Mouse (Mus musculus) testis, adult 2 months (tissue): ENCODE data around the gene Jade1.

Experiments used
- CTCF ChIP-seq: fragments of 200-500 bp; IDR thresholded peaks from 2 replicates; pipeline ENCODE4 v1.5.1; 2012; ENCODE audit warnings: low read depth, mild to moderate bottlenecking, inconsistent platforms, low read length, moderate library complexity; ENCODE audit not compliant: control insufficient read depth, insufficient read depth, insufficient replicate concordance
- POLR2A ChIP-seq: fragments of 200-500 bp; IDR thresholded peaks from 2 replicates; pipeline ENCODE4 v1.6.1; 2012; ENCODE audit warnings: low read depth, mild to moderate bottlenecking, inconsistent platforms, low read length, moderate library complexity; ENCODE audit not compliant: control insufficient read depth

DNA sequence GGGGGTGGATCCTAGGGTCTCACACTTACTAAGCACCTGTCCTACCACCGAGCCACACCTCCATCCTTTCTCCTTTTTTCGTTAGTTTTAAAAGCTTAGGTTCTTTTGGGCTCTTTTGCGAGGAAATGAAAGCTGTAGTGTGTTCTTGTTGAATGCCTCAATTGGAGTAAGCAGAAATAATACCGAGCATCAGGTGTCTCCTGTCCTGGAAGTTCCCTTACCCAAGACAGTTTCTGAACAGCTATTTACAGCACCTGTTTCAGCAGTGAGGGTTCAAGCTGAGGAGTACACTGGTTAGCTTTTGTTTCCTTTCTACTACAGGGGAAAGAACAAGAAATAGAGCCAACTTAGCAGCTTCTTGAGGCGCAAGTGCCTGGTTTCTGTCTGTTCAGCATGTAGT lies 14.4 kb downstream of the Jade1 start:
- no peak for TF ChIP-seq CTCF
- no peak for TF ChIP-seq POLR2A
